Mouse (Mus musculus) MEL (cell line): Measurements from ENCODE around the gene Auts2. TPM values are rescaled to one million over a fixed set of nuclear protein-coding genes. Genes with fewer than 3 reads are reported as not detected.

ENCODE experiments used
- DNase-seq: peaks from one replicate; pipeline ENCODE4 v3.0.0; 2011; ENCODE audit warnings: low read depth, low spot score
- H3K27ac ChIP-seq: 2 replicates; pipeline ENCODE4 v1.5.1; 2012; ENCODE audit warnings: low read depth, mild to moderate bottlenecking, control low read depth, low read length, moderate library complexity; ENCODE audit not compliant: control insufficient read depth
- H3K27me3 ChIP-seq, 2 experiments: fragments of 150-350 bp in 1 of 2; sonication (generic) in 1 of 2; 2 replicates each; pipeline ENCODE4 v1.6.1; 2012; ENCODE audit warnings: low read length in 2 of 2, mild to moderate bottlenecking in 2 of 2, improper control_type of control experiment in 1 of 2, moderate library complexity in 1 of 2; ENCODE audit not compliant: insufficient read depth in 2 of 2, control insufficient read depth in 1 of 2
- H3K36me3 ChIP-seq, 2 experiments: 2 replicates each; pipeline ENCODE4 v1.6.1; 2012 to 2014; ENCODE audit warnings: low read length in 2 of 2, improper control_type of control experiment in 1 of 2, inconsistent platforms in 1 of 2, mild to moderate bottlenecking in 1 of 2; ENCODE audit not compliant: insufficient read depth in 2 of 2, control insufficient read depth in 1 of 2
- H3K4me1 ChIP-seq, 2 experiments: fragments of 150-350 bp in 1 of 2; sonication (generic) in 1 of 2; 2 replicates each; pipeline ENCODE4 v1.6.1; 2012; ENCODE audit warnings: low read length in 2 of 2, improper control_type of control experiment in 1 of 2, mild to moderate bottlenecking in 1 of 2; ENCODE audit not compliant: insufficient read depth in 2 of 2, control insufficient read depth in 1 of 2
- H3K4me3 ChIP-seq, 2 experiments: fragments of 150-350 bp in 1 of 2; sonication (generic) in 1 of 2; 2 replicates each; pipeline ENCODE4 v1.5.1; 2012; ENCODE audit warnings: low read depth in 2 of 2, low read length in 2 of 2, mild to moderate bottlenecking in 2 of 2, moderate library complexity in 2 of 2, control low read depth in 1 of 2, improper control_type of control experiment in 1 of 2; ENCODE audit not compliant: control insufficient read depth in 1 of 2, insufficient read depth in 1 of 2
- H3K79me2 ChIP-seq: 2 replicates; pipeline ENCODE4 v1.6.1; 2012; ENCODE audit warnings: mild to moderate bottlenecking, low read length, moderate library complexity; ENCODE audit not compliant: control insufficient read depth, poor library complexity, insufficient read depth
- H3K9ac ChIP-seq: 2 replicates; pipeline ENCODE4 v1.6.1; 2012; ENCODE audit warnings: low read depth, mild to moderate bottlenecking, control low read depth, low read length, moderate library complexity; ENCODE audit not compliant: control insufficient read depth, poor library complexity, severe bottlenecking
- H3K9me3 ChIP-seq: fragments of 150-350 bp; sonication (generic); replicated peaks from 2 replicates; pipeline ENCODE4 v1.6.1; 2012; ENCODE audit warnings: mild to moderate bottlenecking, low read length, improper control_type of control experiment, moderate library complexity; ENCODE audit not compliant: insufficient read depth
- BHLHE40 ChIP-seq: IDR thresholded peaks from 2 replicates; pipeline ENCODE4 v1.6.1; 2012; ENCODE audit warnings: low read depth, mild to moderate bottlenecking, inconsistent platforms, low read length, improper control_type of control experiment, borderline replicate concordance
- HCFC1 ChIP-seq: IDR thresholded peaks from 2 replicates; pipeline ENCODE4 v1.6.1; 2012; ENCODE audit warnings: low read depth, mild to moderate bottlenecking, inconsistent platforms, low read length, improper control_type of control experiment, moderate library complexity
- KAT2A ChIP-seq: conservative IDR thresholded peaks from 2 replicates; pipeline ENCODE4 v1.6.1; 2012; ENCODE audit warnings: low read depth, low read length, improper control_type of control experiment, inconsistent platforms
- MEF2A ChIP-seq: IDR thresholded peaks from 2 replicates; pipeline ENCODE4 v1.6.1; 2014; ENCODE audit warnings: low read depth, mild to moderate bottlenecking, inconsistent platforms, low read length, improper control_type of control experiment; ENCODE audit not compliant: poor library complexity, insufficient replicate concordance, severe bottlenecking; ENCODE audit errors: extremely low read depth
- MXI1 ChIP-seq: IDR thresholded peaks from 2 replicates; pipeline ENCODE4 v1.6.1; 2011; ENCODE audit warnings: mild to moderate bottlenecking, low read depth, low read length, improper control_type of control experiment
- MYC ChIP-seq: IDR thresholded peaks from 2 replicates; pipeline ENCODE4 v1.6.1; 2011; ENCODE audit warnings: low read depth, mild to moderate bottlenecking, low read length, improper control_type of control experiment, moderate library complexity
- NRF1 ChIP-seq: IDR thresholded peaks from 2 replicates; pipeline ENCODE4 v1.6.1; 2014; ENCODE audit warnings: low read depth, mild to moderate bottlenecking, inconsistent platforms, low read length, improper control_type of control experiment, moderate library complexity; ENCODE audit not compliant: poor library complexity, insufficient read depth, severe bottlenecking
- SIN3A ChIP-seq: IDR thresholded peaks from 2 replicates; pipeline ENCODE4 v1.6.1; 2012; ENCODE audit warnings: low read length, improper control_type of control experiment, inconsistent platforms
- SMC3 ChIP-seq: IDR thresholded peaks from 2 replicates; pipeline ENCODE4 v1.6.1; 2011; ENCODE audit warnings: low read depth, low read length, improper control_type of control experiment
- TAL1 ChIP-seq: IDR thresholded peaks from 2 replicates; pipeline ENCODE4 v1.6.1; 2012; ENCODE audit warnings: mild to moderate bottlenecking, inconsistent platforms, low read length, moderate library complexity, mixed read lengths
- TBP ChIP-seq: IDR thresholded peaks from 2 replicates; pipeline ENCODE4 v1.8.0; 2011; ENCODE audit warnings: low read depth, low read length, improper control_type of control experiment
- UBTF ChIP-seq: IDR thresholded peaks from 2 replicates; pipeline ENCODE4 v1.6.1; 2012; ENCODE audit warnings: low read depth, mild to moderate bottlenecking, inconsistent platforms, low read length, improper control_type of control experiment, moderate library complexity, borderline replicate concordance; ENCODE audit not compliant: insufficient read depth
- USF1 ChIP-seq: IDR thresholded peaks from 2 replicates; pipeline ENCODE4 v1.6.1; 2014; ENCODE audit warnings: low read depth, mild to moderate bottlenecking, inconsistent platforms, low read length, improper control_type of control experiment, moderate library complexity
- USF2 ChIP-seq, 2 experiments: IDR thresholded peaks; 2 replicates each; pipeline ENCODE4 v1.6.1; 2011 to 2012; ENCODE audit warnings: improper control_type of control experiment in 2 of 2, low read length in 2 of 2, borderline replicate concordance in 1 of 2, inconsistent platforms in 1 of 2, low read depth in 1 of 2, mild to moderate bottlenecking in 1 of 2; ENCODE audit not compliant: insufficient read depth in 1 of 2
- ZKSCAN1 ChIP-seq: IDR thresholded peaks from 2 replicates; pipeline ENCODE4 v1.6.1; 2012; ENCODE audit warnings: low read depth, mild to moderate bottlenecking, inconsistent platforms, low read length, improper control_type of control experiment, moderate library complexity
- polyA plus RNA-seq, 2 experiments: library from polyadenylated mRNA; stranded (reverse) in 1 of 2; unstranded in 1 of 2; fragments of >175 nt in 1 of 2; fragments of >200 nt in 1 of 2; gene quantifications; 2 replicates each; pipeline versions ENCODE4 v1.2.1 to v1.2.4; 2012; ENCODE audit warnings: low replicate concordance in 2 of 2, low read depth in 1 of 2; ENCODE audit not compliant: insufficient read length in 2 of 2, insufficient read depth in 1 of 2, missing spikeins in 1 of 2
- total RNA-seq: library from RNA; depleted of rRNA; stranded (reverse); fragments of 300-350 nt; gene quantifications from 2 replicates; pipeline ENCODE4 v1.2.3, GENCODE M21; 2012

Gene Auts2
- total and polyA plus RNA-seq, 3 experiments: not detected

DNA sequence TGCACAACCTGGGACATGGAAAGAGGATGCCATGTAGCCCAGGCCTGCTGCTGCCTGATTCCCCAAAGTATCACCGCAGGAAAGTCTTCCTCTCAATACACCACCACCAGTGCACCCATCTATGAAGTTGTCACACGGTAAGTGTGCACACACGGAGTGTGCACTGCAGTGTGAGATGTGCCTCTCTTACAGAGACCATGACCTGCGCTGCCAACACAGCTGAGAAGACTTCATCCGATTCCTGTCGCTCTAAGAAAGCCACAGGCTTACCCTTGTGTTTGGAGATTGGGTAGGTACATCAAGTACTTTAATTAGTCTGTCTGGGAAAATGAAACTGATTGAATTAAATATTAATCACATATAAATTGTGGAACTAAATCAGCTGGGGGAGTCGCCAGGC lies 878.5 kb downstream of the Auts2 start:
- Histone ChIP-seq H3K27ac (no peak overlapping the region), H3K79me2 (no peaks in the 10 kb centered on the region), H3K4me1 (no peaks in the 10 kb centered on the region), H3K36me3 (no peaks in the 10 kb centered on the region), H3K4me3 (no peak overlapping the region), H3K27me3 (no peaks in the 10 kb centered on the region), H3K9ac (no peak overlapping the region), H3K9me3 (no peaks in the 10 kb centered on the region)
- DNase-seq: no peak
- TF ChIP-seq MXI1 (no peak), USF2 (IDR thresholded peaks at IDR 0.05; ENCODE audit: borderline replicate concordance in 1 of 2, insufficient read depth in 1 of 2, low read depth in 1 of 2, low read length in 2 of 2) (no peak), TBP (no peak), TAL1 (no peak), BHLHE40 (no peak), SMC3 (no peak), UBTF (no peak), USF1 (no peak), KAT2A (no peak), ZKSCAN1 (no peak), SIN3A (no peak), MYC (no peak)

DNA sequence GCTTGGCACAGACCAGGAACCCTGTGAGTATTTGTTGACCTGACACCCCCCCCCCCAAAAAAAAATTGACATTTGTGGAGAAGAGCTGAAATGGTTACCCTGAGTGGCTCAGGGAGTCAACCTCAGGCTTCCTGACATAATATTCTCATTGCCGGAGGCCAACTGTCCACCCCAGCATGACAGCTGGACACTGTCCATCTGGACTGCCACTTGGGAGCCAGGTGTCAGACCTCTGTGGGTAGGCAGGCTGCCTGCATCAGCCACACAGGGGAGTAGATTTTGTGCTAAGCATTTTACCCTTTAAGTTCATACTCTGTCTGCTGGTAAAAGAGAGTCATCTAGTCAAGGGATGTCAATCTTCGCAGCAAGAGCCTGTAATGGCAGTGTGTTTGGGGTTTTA lies 880.5 kb downstream of the Auts2 start:
- DNase-seq: no peak
- Histone ChIP-seq H3K9me3 (no peaks in the 10 kb centered on the region), H3K27me3 (no peaks in the 10 kb centered on the region), H3K9ac (no peak overlapping the region), H3K27ac (no peak overlapping the region), H3K79me2 (no peaks in the 10 kb centered on the region), H3K4me1 (no peaks in the 10 kb centered on the region), H3K36me3 (no peaks in the 10 kb centered on the region), H3K4me3 (no peak overlapping the region)
- no peak for TF ChIP-seq UBTF
- TF ChIP-seq KAT2A: no peak
- no peak for TF ChIP-seq SMC3
- TF ChIP-seq HCFC1: no peak
- TF ChIP-seq MEF2A: no peak
- TF ChIP-seq ZKSCAN1: no peak
- TF ChIP-seq NRF1: no peak
